Mouse (Mus musculus): ENCODE data around the gene Ldlrad2.

DNA sequence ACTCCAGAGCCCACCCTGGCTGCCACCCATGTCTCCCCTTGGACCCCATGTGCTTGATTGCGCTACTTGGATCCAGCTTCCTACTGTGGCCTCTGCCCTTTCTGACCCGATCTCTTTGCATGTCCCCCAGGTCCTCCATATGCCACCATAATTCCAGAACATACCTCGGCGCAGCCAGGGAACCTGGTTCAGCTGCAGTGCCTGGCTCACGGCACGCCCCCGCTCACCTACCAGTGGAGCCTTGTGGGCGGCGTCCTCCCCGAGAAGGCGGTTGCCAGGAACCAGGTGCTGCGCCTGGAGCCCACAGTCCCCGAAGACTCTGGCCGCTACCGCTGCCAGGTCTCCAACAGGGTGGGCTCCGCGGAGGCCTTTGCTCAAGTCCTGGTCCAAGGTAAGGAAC is 20.9 kb downstream of the Ldlrad2 start:
- TF ChIP-seq GATA1 (IDR thresholded peaks at IDR 0.05; ENCODE audit: low read length) (no peak), TAL1 (IDR thresholded peaks at IDR 0.05; ENCODE audit: low read length) (no peak)
